Mouse (Mus musculus): ENCODE results near the gene Psmc5. TPM values are rescaled to one million over a fixed set of nuclear protein-coding genes. Genes with fewer than 3 reads are reported as not detected.

Gene Psmc5
- polyA plus RNA-seq, 2 experiments = 107 to 123 TPM

GRCm38 (mm10) chr11:106249326-106249725, 6.6 kb upstream of the Psmc5 start:
- no peak overlapping the region for H3K4me2 ChIP-seq (ENCODE audit: low read depth)
- peaks cover 83% of the 10 kb centered on the region for H3K36me3 ChIP-seq (replicated peaks; ENCODE audit: control insufficient read depth, insufficient read depth, low read depth)
- no peak overlapping the region for H3K9ac ChIP-seq (replicated peaks)
- no peak for ATAC-seq (ENCODE audit: insufficient read depth)
- peaks cover 0 to 2% of the 10 kb centered on the region in 2 experiments; a peak in 1 of 4 replicates for H3K4me1 ChIP-seq (replicated peaks; ENCODE audit: control insufficient read depth in 2 of 2, insufficient read depth in 2 of 2, low read length in 1 of 2)
- H3K27ac ChIP-seq = no peak overlapping the region
- TF ChIP-seq CTCF (IDR thresholded peaks at IDR 0.05; ENCODE audit: low read depth) = no peak
- TF ChIP-seq EP300 (IDR thresholded peaks at IDR 0.05; ENCODE audit: low read depth) = no peak
- no peaks in the 10 kb centered on the region for H3K9me3 ChIP-seq (ENCODE audit: control insufficient read depth, low read length)
- 83% methylated on average over 7 of the region's 7 CpGs for WGBS (ENCODE audit: insufficient replicate concordance)
- H3K27me3 ChIP-seq (ENCODE audit: control insufficient read depth, insufficient read depth, low read length) = no peaks in the 10 kb centered on the region
- DNase-seq (ENCODE audit: low read depth in 3 of 3, low spot score in 3 of 3) = no peak
- no peak overlapping the region for H3K4me3 ChIP-seq (ENCODE audit: insufficient read depth in 1 of 2, low read depth in 2 of 2, low read length in 2 of 2)

- peaks cover 49% of the 10 kb centered on the region for H3K36me3 ChIP-seq (replicated peaks; ENCODE audit: control insufficient read depth, insufficient read depth, low read depth)
- WGBS (ENCODE audit: insufficient replicate concordance) = 10% methylated on average over 2 of the region's 2 CpGs
- no peaks in the 10 kb centered on the region for H3K9me3 ChIP-seq (ENCODE audit: control insufficient read depth, low read length)
- H3K27ac ChIP-seq = no peak overlapping the region
- TF ChIP-seq EP300 (IDR thresholded peaks at IDR 0.05; ENCODE audit: low read depth) = no peak
- TF ChIP-seq CTCF (IDR thresholded peaks at IDR 0.05; ENCODE audit: low read depth) = no peak
- no peaks in the 10 kb centered on the region for H3K27me3 ChIP-seq (ENCODE audit: control insufficient read depth, insufficient read depth, low read length)
- peak overlapping the region; percentile 93 for H3K9ac ChIP-seq (replicated peaks)
- DNase-seq (ENCODE audit: low read depth in 3 of 3, low spot score in 3 of 3) = no peak
- no peak for ATAC-seq (ENCODE audit: insufficient read depth)
- peak overlapping the region; percentile 79 for H3K4me2 ChIP-seq (ENCODE audit: low read depth)
- H3K4me3 ChIP-seq (ENCODE audit: insufficient read depth in 1 of 2, low read depth in 2 of 2, low read length in 2 of 2) = peak overlapping the region; percentile 95 to 99
- peaks cover 11 to 17% of the 10 kb centered on the region in 2 experiments for H3K4me1 ChIP-seq (replicated peaks; ENCODE audit: control insufficient read depth in 2 of 2, insufficient read depth in 2 of 2, low read length in 1 of 2)
Measured at GRCm38 (mm10) chr11:106254767-106255166, 1.2 kb upstream of the Psmc5 start.

- Histone ChIP-seq H3K9me3 (ENCODE audit: control insufficient read depth, low read length) (no peaks in the 10 kb centered on the region), H3K27ac (no peak overlapping the region; the same call in none of the 2 replicates), H3K36me3 (replicated peaks; ENCODE audit: control insufficient read depth, insufficient read depth, low read depth) (peaks cover 45% of the 10 kb centered on the region), H3K4me3 (ENCODE audit: insufficient read depth in 1 of 2, low read depth in 2 of 2, low read length in 2 of 2) (peak overlapping the region; percentile 95 to 99), H3K27me3 (ENCODE audit: control insufficient read depth, insufficient read depth, low read length) (no peaks in the 10 kb centered on the region), H3K4me2 (ENCODE audit: low read depth) (peak overlapping the region; percentile 79), H3K9ac (replicated peaks) (peak overlapping the region; percentile 93), H3K4me1 (replicated peaks; ENCODE audit: control insufficient read depth in 2 of 2, insufficient read depth in 2 of 2, low read length in 1 of 2) (peaks cover 11 to 17% of the 10 kb centered on the region in 2 experiments)
- no peak for TF ChIP-seq EP300 (IDR thresholded peaks at IDR 0.05; ENCODE audit: low read depth)
- TF ChIP-seq CTCF (IDR thresholded peaks at IDR 0.05; ENCODE audit: low read depth) = 0 out of 2 replicates have a peak, but pooled peaks have one; percentile 3
- ATAC-seq (ENCODE audit: insufficient read depth) = no peak
- WGBS (ENCODE audit: insufficient replicate concordance) = under 1% methylated on average over 22 of the region's 22 CpGs
- no peak for DNase-seq (ENCODE audit: low read depth in 3 of 3, low spot score in 3 of 3)
Measured at GRCm38 (mm10) chr11:106255174-106255573, 780 bp upstream of the Psmc5 start.

- Histone ChIP-seq H3K4me1 (replicated peaks; ENCODE audit: control insufficient read depth in 2 of 2, insufficient read depth in 2 of 2, low read length in 1 of 2) (peaks cover 11 to 17% of the 10 kb centered on the region in 2 experiments), H3K36me3 (replicated peaks; ENCODE audit: control insufficient read depth, insufficient read depth, low read depth) (peaks cover 37% of the 10 kb centered on the region), H3K4me2 (ENCODE audit: low read depth) (peak overlapping the region; percentile 79), H3K9ac (replicated peaks) (peak overlapping the region; percentile 93), H3K27ac (peak overlapping the region; percentile 58), H3K4me3 (ENCODE audit: insufficient read depth in 1 of 2, low read depth in 2 of 2, low read length in 2 of 2) (peak overlapping the region; percentile 95 to 99), H3K9me3 (ENCODE audit: control insufficient read depth, low read length) (no peaks in the 10 kb centered on the region), H3K27me3 (ENCODE audit: control insufficient read depth, insufficient read depth, low read length) (no peaks in the 10 kb centered on the region)
- ATAC-seq (ENCODE audit: insufficient read depth) = no peak
- TF ChIP-seq EP300 (IDR thresholded peaks at IDR 0.05; ENCODE audit: low read depth) (no peak), CTCF (IDR thresholded peaks at IDR 0.05; ENCODE audit: low read depth) (no peak)
- WGBS (ENCODE audit: insufficient replicate concordance) = 41% methylated on average over 5 of the region's 5 CpGs
- DNase-seq (ENCODE audit: low read depth in 3 of 3, low spot score in 3 of 3) = no peak
Measured at GRCm38 (mm10) chr11:106256775-106257174, 821 bp downstream of the Psmc5 start.

- Histone ChIP-seq H3K4me2 (ENCODE audit: low read depth) (no peak overlapping the region), H3K9ac (replicated peaks) (no peak overlapping the region), H3K4me1 (replicated peaks; ENCODE audit: control insufficient read depth in 2 of 2, insufficient read depth in 2 of 2, low read length in 1 of 2) (peaks cover 7 to 8% of the 10 kb centered on the region in 2 experiments), H3K27ac (no peak overlapping the region), H3K4me3 (ENCODE audit: insufficient read depth in 1 of 2, low read depth in 2 of 2, low read length in 2 of 2) (no peak overlapping the region), H3K36me3 (replicated peaks; ENCODE audit: control insufficient read depth, insufficient read depth, low read depth) (peaks cover 61% of the 10 kb centered on the region), H3K9me3 (ENCODE audit: control insufficient read depth, low read length) (no peaks in the 10 kb centered on the region), H3K27me3 (ENCODE audit: control insufficient read depth, insufficient read depth, low read length) (no peaks in the 10 kb centered on the region)
- 80% methylated on average over 14 of the region's 14 CpGs for WGBS (ENCODE audit: insufficient replicate concordance)
- ATAC-seq (ENCODE audit: insufficient read depth) (no peak), DNase-seq (ENCODE audit: low read depth in 3 of 3, low spot score in 3 of 3) (no peak)
- TF ChIP-seq EP300 (IDR thresholded peaks at IDR 0.05; ENCODE audit: low read depth) (no peak), CTCF (IDR thresholded peaks at IDR 0.05; ENCODE audit: low read depth) (no peak)
Measured at GRCm38 (mm10) chr11:106260826-106261450, 5.0 kb downstream of the Psmc5 start.
